Mouse (Mus musculus): ENCODE measurements around the gene Nifk.

Gene Nifk

GRCm38 (mm10) chr1:118321661-118322201 lies at the start of gene Nifk:
Nifk (plus strand) TSS chr1:118321839.
- DNase-seq (ENCODE audit: extremely low spot score, low spot score) = peak; percentile 95

GRCm38 (mm10) chr1:118275139-118275538 lies 46.5 kb upstream of the Nifk start:
- DNase-seq (ENCODE audit: extremely low spot score, low spot score) = no peak

- DNase-seq (ENCODE audit: extremely low spot score, low spot score) = peak; percentile 1
Measured at GRCm38 (mm10) chr1:118292291-118292690, 29.3 kb upstream of the Nifk start.

- DNase-seq (ENCODE audit: extremely low spot score, low spot score) = peak; percentile 10
Measured at GRCm38 (mm10) chr1:118294192-118294591, 27.4 kb upstream of the Nifk start.

- DNase-seq (ENCODE audit: extremely low spot score, low spot score) = no peak
Measured at GRCm38 (mm10) chr1:118294826-118295225, 26.8 kb upstream of the Nifk start.

- no peak for DNase-seq (ENCODE audit: extremely low spot score, low spot score)
Measured at GRCm38 (mm10) chr1:118296673-118297072, 25.0 kb upstream of the Nifk start.

GRCm38 (mm10) chr1:118297719-118298118 lies 23.9 kb upstream of the Nifk start:
- DNase-seq (ENCODE audit: extremely low spot score, low spot score) = no peak

- peak; percentile 92 for DNase-seq (ENCODE audit: extremely low spot score, low spot score)
Measured at GRCm38 (mm10) chr1:118310780-118311621, 10.6 kb upstream of the Nifk start.

- peak; percentile 16 for DNase-seq (ENCODE audit: extremely low spot score, low spot score)
Measured at GRCm38 (mm10) chr1:118311622-118312326, 9.9 kb upstream of the Nifk start, which contains the start of gene Tsn. Tsn (minus strand) TSS chr1:118311739.

- no peak for DNase-seq (ENCODE audit: extremely low spot score, low spot score)
Measured at GRCm38 (mm10) chr1:118320696-118321095, 943 bp upstream of the Nifk start.

- no peak for DNase-seq (ENCODE audit: extremely low spot score, low spot score)
Measured at GRCm38 (mm10) chr1:118334749-118335713, 13.4 kb downstream of the Nifk start.

GRCm38 (mm10) chr1:118335847-118336246 lies 14.2 kb downstream of the Nifk start:
- DNase-seq (ENCODE audit: extremely low spot score, low spot score) = no peak

- DNase-seq (ENCODE audit: extremely low spot score, low spot score) = no peak
Measured at GRCm38 (mm10) chr1:118337921-118338320, 16.3 kb downstream of the Nifk start.

- DNase-seq (ENCODE audit: extremely low spot score, low spot score) = peak; percentile 15
Measured at GRCm38 (mm10) chr1:118343649-118344435, 22.2 kb downstream of the Nifk start.

- no peak for DNase-seq (ENCODE audit: extremely low spot score, low spot score)
Measured at GRCm38 (mm10) chr1:118349922-118350321, 28.3 kb downstream of the Nifk start.

- DNase-seq (ENCODE audit: extremely low spot score, low spot score) = no peak
Measured at GRCm38 (mm10) chr1:118359071-118359761, 37.6 kb downstream of the Nifk start.

GRCm38 (mm10) chr1:118367970-118368369 lies 46.3 kb downstream of the Nifk start:
- DNase-seq (ENCODE audit: extremely low spot score, low spot score) = no peak

- DNase-seq (ENCODE audit: extremely low spot score, low spot score) = no peak
Measured at GRCm38 (mm10) chr1:118368721-118369461, 47.3 kb downstream of the Nifk start.

GRCm38 (mm10) chr1:118377784-118378183 lies 56.1 kb downstream of the Nifk start:
- DNase-seq (ENCODE audit: extremely low spot score, low spot score) = no peak

Measured in neural tube, embryonic 10.5 days (tissue).